Mouse (Mus musculus) gastrocnemius, adult 8-10 months (tissue): ENCODE results near the gene Sdc3. TPM values are rescaled to one million over a fixed set of nuclear protein-coding genes. Genes with fewer than 3 reads are reported as not detected.

ENCODE experiments used
- DNase-seq, 2 experiments: peaks; one replicate each; pipeline ENCODE4 v3.0.0; 2022; ENCODE audit warnings: low spot score in 2 of 2
- total RNA-seq, 4 experiments: library from RNA; stranded (reverse); gene quantifications; 2 replicates each; pipeline ENCODE4 v1.2.4; 2022

The Sdc3 gene
- total RNA-seq, 4 experiments from 2014 or later: 5.6 to 10.9 (median 6.7) TPM

DNA sequence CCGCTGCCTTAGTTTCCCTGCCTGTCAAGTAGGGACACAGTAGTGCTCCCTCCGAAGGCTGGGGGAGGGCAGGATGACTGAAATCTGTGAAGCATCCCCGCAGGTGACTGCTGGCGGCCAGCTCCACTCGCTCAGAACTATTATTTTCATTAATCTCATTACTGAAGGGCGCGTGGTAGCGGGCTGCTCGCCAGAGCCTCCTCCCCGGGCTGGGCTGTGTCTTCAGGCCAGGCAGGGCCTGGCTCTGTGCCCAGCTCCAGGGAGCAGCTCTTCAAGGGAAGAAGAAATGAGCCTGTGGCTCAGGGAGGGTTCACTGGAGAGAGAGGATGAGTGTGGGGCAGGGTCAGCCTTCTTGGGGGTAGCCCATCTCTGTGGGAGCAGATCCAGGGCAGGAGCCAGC is 82.3 kb downstream of the Sdc3 start:
- DNase-seq: peak; percentile 26 to 50

Other genes starting within 250 kb of the Sdc3 start
- gene Nkain1, start 218.4 kb upstream of the Sdc3 start, total RNA-seq: 10 to 100 TPM; 14.8 to 37.2 (median 25.9) TPM
- 10 to 100 TPM; 35.2 to 43.9 (median 38.9) TPM for gene Pum1, start 129.2 kb upstream of the Sdc3 start, total RNA-seq
- 1 to 10 TPM; 2.2 to 4.3 (median 2.6) TPM for gene Laptm5, start 120.6 kb downstream of the Sdc3 start, total RNA-seq
- gene Matn1, start 151.8 kb downstream of the Sdc3 start, total RNA-seq: not detected